Mouse (Mus musculus): Measurements from ENCODE around the gene Hist1h3e.
"Not testable (repeated sequence)": the region's sequence is repeated elsewhere in the genome, so short reads cannot be mapped to it uniquely, and the experiment has no call there.

The Hist1h3e gene

GRCm38 (mm10) chr13:23539821-23540220 lies 22.3 kb downstream of the Hist1h3e start:
- not testable (repeated sequence) for DNase-seq (ENCODE audit: extremely low spot score, low spot score)

GRCm38 (mm10) chr13:23538249-23538648 lies 23.9 kb downstream of the Hist1h3e start:
- no peak for DNase-seq (ENCODE audit: extremely low spot score, low spot score)

GRCm38 (mm10) chr13:23537006-23537710 lies 25.0 kb downstream of the Hist1h3e start:
- DNase-seq (ENCODE audit: extremely low spot score, low spot score) = no peak

GRCm38 (mm10) chr13:23536076-23536822 lies 25.9 kb downstream of the Hist1h3e start:
- no peak for DNase-seq (ENCODE audit: extremely low spot score, low spot score)

GRCm38 (mm10) chr13:23535137-23536075 lies 26.8 kb downstream of the Hist1h3e start, which contains the start of gene Hist1h3g:
Hist1h3g (plus strand) TSS chr13:23535422.
- peak; percentile 89 for DNase-seq (ENCODE audit: extremely low spot score, low spot score)

GRCm38 (mm10) chr13:23534368-23535131 lies 27.6 kb downstream of the Hist1h3e start:
- no peak for DNase-seq (ENCODE audit: extremely low spot score, low spot score)

- DNase-seq (ENCODE audit: extremely low spot score, low spot score) = peak; percentile 79
Observed at GRCm38 (mm10) chr13:23533560-23534367, 28.4 kb downstream of the Hist1h3e start, which contains the start of gene Hist1h2af. Hist1h2af (plus strand) TSS chr13:23533906.

- peak; percentile 27 for DNase-seq (ENCODE audit: extremely low spot score, low spot score)
Observed at GRCm38 (mm10) chr13:23532262-23533075, 29.7 kb downstream of the Hist1h3e start.

- peak; percentile 98 for DNase-seq (ENCODE audit: extremely low spot score, low spot score)
Observed at GRCm38 (mm10) chr13:23530901-23531875, 31.0 kb downstream of the Hist1h3e start, which contains the start of gene Hist1h4h. Hist1h4h (plus strand) TSS chr13:23531050.

- DNase-seq (ENCODE audit: extremely low spot score, low spot score) = peak; percentile 63
Observed at GRCm38 (mm10) chr13:23530181-23530900, 31.8 kb downstream of the Hist1h3e start.

- DNase-seq (ENCODE audit: extremely low spot score, low spot score) = no peak
Observed at GRCm38 (mm10) chr13:23529480-23530165, 32.5 kb downstream of the Hist1h3e start.

GRCm38 (mm10) chr13:23529005-23529404 lies 33.2 kb downstream of the Hist1h3e start:
- DNase-seq (ENCODE audit: extremely low spot score, low spot score) = peak; percentile 39

GRCm38 (mm10) chr13:23526312-23526711 lies 35.9 kb downstream of the Hist1h3e start:
- peak; percentile 96 for DNase-seq (ENCODE audit: extremely low spot score, low spot score)

- peak; percentile 65 for DNase-seq (ENCODE audit: extremely low spot score, low spot score)
Observed at GRCm38 (mm10) chr13:23525901-23526300, 36.3 kb downstream of the Hist1h3e start.

- DNase-seq (ENCODE audit: extremely low spot score, low spot score) = peak; percentile 87
Observed at GRCm38 (mm10) chr13:23524654-23525053, 37.5 kb downstream of the Hist1h3e start.

- DNase-seq (ENCODE audit: extremely low spot score, low spot score) = no peak
Observed at GRCm38 (mm10) chr13:23523976-23524375, 38.2 kb downstream of the Hist1h3e start.
